Mouse (Mus musculus) midbrain, embryonic 11.5 days (tissue): ENCODE measurements around the gene 1700019D03Rik. TPM values are rescaled to one million over a fixed set of nuclear protein-coding genes. Genes with fewer than 3 reads are reported as not detected.

Experiments used
- ATAC-seq: fragments of 200-750 bp; cut with Nextera tagmentation; 2 replicates; pipeline ENCODE4 v1.8.0; 2017; ENCODE audit warnings: moderate TSS enrichment, moderate library complexity; ENCODE audit not compliant: low FRiP score
- DNase-seq: peaks from one replicate; pipeline ENCODE4 v3.0.0; 2015; ENCODE audit warnings: low spot score; ENCODE audit errors: missing footprints
- H3K27ac ChIP-seq: fragments of 300-500 bp; sonication (generic); 2 replicates; pipeline ENCODE4 v1.5.1; 2014; ENCODE audit warnings: low read depth, low read length
- H3K27me3 ChIP-seq: fragments of 300-500 bp; sonication (generic); 2 replicates; pipeline ENCODE4 v1.6.1; 2014; ENCODE audit warnings: mild to moderate bottlenecking, low read length, moderate library complexity, mixed read lengths; ENCODE audit not compliant: control insufficient read depth, insufficient read depth
- H3K36me3 ChIP-seq: fragments of 300-500 bp; sonication (generic); 2 replicates; pipeline ENCODE4 v1.6.1; 2014; ENCODE audit warnings: mild to moderate bottlenecking, low read length, moderate library complexity, mixed read lengths; ENCODE audit not compliant: control insufficient read depth, insufficient read depth
- H3K4me1 ChIP-seq: fragments of 300-500 bp; sonication (generic); 2 replicates; pipeline ENCODE4 v1.6.1; 2014; ENCODE audit warnings: low read length; ENCODE audit not compliant: control insufficient read depth, insufficient read depth
- H3K4me2 ChIP-seq: fragments of 300-500 bp; sonication (generic); 2 replicates; pipeline ENCODE4 v1.6.1; 2014; ENCODE audit warnings: mild to moderate bottlenecking, moderate library complexity
- H3K4me3 ChIP-seq: fragments of 300-500 bp; sonication (generic); 2 replicates; pipeline ENCODE4 v1.5.1; 2014; ENCODE audit warnings: low read depth, low read length
- H3K9ac ChIP-seq: fragments of 300-500 bp; sonication (generic); 2 replicates; pipeline ENCODE4 v1.6.1; 2014; ENCODE audit warnings: low read length
- H3K9me3 ChIP-seq: fragments of 300-500 bp; sonication (generic); 2 replicates; pipeline ENCODE4 v1.6.1; 2016; ENCODE audit warnings: low read length; ENCODE audit not compliant: control insufficient read depth
- WGBS: fragments of 180-500 bp; shearing (Covaris S2); extraction: QIAGEN DNeasy Blood & Tissue Kit; methylation state at CpG from one replicate; pipeline ENCODE4 v1.1.7; 2014; 5-methylcytosine and 5-hydroxymethylcytosine counted together
- polyA plus RNA-seq: library from polyadenylated mRNA; unstranded; fragments of >200 nt; fragmentation: Nextera tagmentation; extraction: Ambion mirVana; gene quantifications from 2 replicates; pipeline ENCODE4 v1.2.1, GENCODE M21; 2014

Gene 1700019D03Rik
- polyA plus RNA-seq, 1 experiment from 2014 or later = 3.3 TPM

- H3K4me1 ChIP-seq = no peaks in the 10 kb centered on the region
- H3K9me3 ChIP-seq = no peaks in the 10 kb centered on the region
- ATAC-seq (no peak), DNase-seq (peak; percentile 14)
- 87% methylated on average over 2 of the region's 2 CpGs for WGBS
- no peaks in the 10 kb centered on the region for H3K36me3 ChIP-seq
- no peak overlapping the region for H3K9ac ChIP-seq
- H3K27ac ChIP-seq = no peak overlapping the region
- no peak overlapping the region for H3K4me3 ChIP-seq
- no peak overlapping the region for H3K4me2 ChIP-seq
- H3K27me3 ChIP-seq = no peaks in the 10 kb centered on the region
Measured at GRCm38 (mm10) chr1:52963097-52963496, 56.9 kb downstream of the 1700019D03Rik start.

GRCm38 (mm10) chr1:52960191-52960590, 59.8 kb downstream of the 1700019D03Rik start:
- Histone ChIP-seq H3K9me3 (no peaks in the 10 kb centered on the region), H3K9ac (no peak overlapping the region), H3K4me3 (no peak overlapping the region), H3K4me2 (no peak overlapping the region), H3K27me3 (no peaks in the 10 kb centered on the region), H3K4me1 (no peaks in the 10 kb centered on the region), H3K36me3 (no peaks in the 10 kb centered on the region), H3K27ac (no peak overlapping the region)
- DNase-seq (no peak), ATAC-seq (no peak)
- WGBS = 84% methylated on average over 6 of the region's 6 CpGs

- H3K9ac ChIP-seq = no peak overlapping the region
- no peaks in the 10 kb centered on the region for H3K9me3 ChIP-seq
- no peaks in the 10 kb centered on the region for H3K36me3 ChIP-seq
- peaks cover 13% of the 10 kb centered on the region for H3K4me1 ChIP-seq
- WGBS = 67% methylated on average over 4 of the region's 4 CpGs
- no peak overlapping the region for H3K27ac ChIP-seq
- DNase-seq (peak; percentile 61), ATAC-seq (no peak)
- no peak overlapping the region for H3K4me3 ChIP-seq
- H3K4me2 ChIP-seq = no peak overlapping the region
- H3K27me3 ChIP-seq = 0 out of 2 replicates have a peak, but pooled peaks cover 2% of the 10 kb centered on the region
Measured at GRCm38 (mm10) chr1:52956746-52957145, 63.2 kb downstream of the 1700019D03Rik start.

- H3K9ac ChIP-seq = no peak overlapping the region
- no peak for ATAC-seq
Measured at GRCm38 (mm10) chr1:52955102-52955501, 64.9 kb downstream of the 1700019D03Rik start.

GRCm38 (mm10) chr1:52954456-52954855, 65.5 kb downstream of the 1700019D03Rik start:
- H3K9me3 ChIP-seq = no peaks in the 10 kb centered on the region
- 0 out of 2 replicates have a peak, but pooled peaks cover 2% of the 10 kb centered on the region for H3K27me3 ChIP-seq
- peaks cover 13% of the 10 kb centered on the region for H3K4me1 ChIP-seq
- no peak overlapping the region for H3K4me3 ChIP-seq
- peak; percentile 51 for DNase-seq
- no peak for ATAC-seq
- H3K9ac ChIP-seq = no peak overlapping the region
- H3K4me2 ChIP-seq = no peak overlapping the region
- H3K27ac ChIP-seq = no peak overlapping the region
- no peaks in the 10 kb centered on the region for H3K36me3 ChIP-seq
- 90% methylated on average over 2 of the region's 2 CpGs for WGBS

More at GRCm38 (mm10) chr1:52955102-52955501, 64.9 kb downstream of the 1700019D03Rik start:
- no peaks in the 10 kb centered on the region for H3K36me3 ChIP-seq
- H3K4me1 ChIP-seq = peaks cover 13% of the 10 kb centered on the region
- H3K4me2 ChIP-seq = no peak overlapping the region
- H3K27me3 ChIP-seq = 0 out of 2 replicates have a peak, but pooled peaks cover 2% of the 10 kb centered on the region
- H3K4me3 ChIP-seq = no peak overlapping the region
- no peak overlapping the region for H3K27ac ChIP-seq
- WGBS = 39% methylated on average over 6 of the region's 6 CpGs
- DNase-seq = peak; percentile 83
- H3K9me3 ChIP-seq = no peaks in the 10 kb centered on the region

- ATAC-seq (peak; percentile 47), DNase-seq (peak; percentile 83)
- Histone ChIP-seq H3K27ac (no peak overlapping the region), H3K9me3 (no peaks in the 10 kb centered on the region), H3K9ac (peak overlapping the region; percentile 66; the same call in 1 of the 2 replicates), H3K27me3 (0 out of 2 replicates have a peak, but pooled peaks cover 2% of the 10 kb centered on the region), H3K4me3 (peak overlapping the region; percentile 54), H3K4me1 (peaks cover 13% of the 10 kb centered on the region), H3K36me3 (no peaks in the 10 kb centered on the region), H3K4me2 (peak overlapping the region; percentile 89)
- 11% methylated on average over 4 of the region's 4 CpGs for WGBS
Measured at GRCm38 (mm10) chr1:52953548-52953947, 66.4 kb downstream of the 1700019D03Rik start.

- no peak overlapping the region for H3K27ac ChIP-seq
- 1% methylated on average over 47 of the region's 47 CpGs for WGBS
- no peaks in the 10 kb centered on the region for H3K36me3 ChIP-seq
- peak overlapping the region; percentile 89 for H3K4me2 ChIP-seq
- ATAC-seq (peak; percentile 80), DNase-seq (peak; percentile 93)
- H3K9me3 ChIP-seq = no peaks in the 10 kb centered on the region
- H3K4me1 ChIP-seq = peaks cover 13% of the 10 kb centered on the region
- peak overlapping the region; percentile 54 for H3K4me3 ChIP-seq
- H3K9ac ChIP-seq = peak overlapping the region; percentile 66
- 0 out of 2 replicates have a peak, but pooled peaks cover 2% of the 10 kb centered on the region for H3K27me3 ChIP-seq
Measured at GRCm38 (mm10) chr1:52952551-52953397, 67.2 kb downstream of the 1700019D03Rik start.

GRCm38 (mm10) chr1:52952143-52952542, 67.8 kb downstream of the 1700019D03Rik start:
- Histone ChIP-seq H3K4me2 (peak overlapping the region; percentile 89), H3K4me1 (peaks cover 13% of the 10 kb centered on the region), H3K27me3 (0 out of 2 replicates have a peak, but pooled peaks cover 2% of the 10 kb centered on the region), H3K36me3 (no peaks in the 10 kb centered on the region), H3K9me3 (no peaks in the 10 kb centered on the region), H3K27ac (no peak overlapping the region), H3K9ac (peak overlapping the region; percentile 66), H3K4me3 (peak overlapping the region; percentile 54)
- 6% methylated on average over 5 of the region's 5 CpGs for WGBS
- ATAC-seq (peak; percentile 19; the same call in 1 of the 2 replicates), DNase-seq (no peak)
